Mouse (Mus musculus): ENCODE data around the gene Muc3. TPM values are rescaled to one million over a fixed set of nuclear protein-coding genes. Genes with fewer than 3 reads are reported as not detected.

Gene Muc3
- total and polyA plus RNA-seq, 2 experiments from 2014 or later = not detected

GRCm38 (mm10) chr5:137100660-137101059 lies 48.5 kb downstream of the Muc3 start:
- ATAC-seq (ENCODE audit: low FRiP score) = no peak
- 68% methylated on average over 4 of the region's 4 CpGs for WGBS

GRCm38 (mm10) chr5:137098418-137098817 lies 50.7 kb downstream of the Muc3 start:
- Histone ChIP-seq H3K9ac (replicated peaks; ENCODE audit: low read length, poor library complexity, severe bottlenecking) (no peak overlapping the region), H3K4me2 (ENCODE audit: low read depth, low read length, poor library complexity, severe bottlenecking) (no peak overlapping the region), H3K4me1 (ENCODE audit: insufficient read depth, low read length) (no peaks in the 10 kb centered on the region; the same call in 1 of the 2 replicates), H3K27ac (ENCODE audit: low read depth, low read length) (no peak overlapping the region), H3K4me3 (ENCODE audit: low read depth, low read length) (no peak overlapping the region), H3K9me3 (ENCODE audit: low read length) (no peaks in the 10 kb centered on the region), H3K36me3 (ENCODE audit: insufficient read depth, low read length) (no peaks in the 10 kb centered on the region), H3K27me3 (ENCODE audit: insufficient read depth, low read length) (no peaks in the 10 kb centered on the region)
- DNase-seq (ENCODE audit: low spot score) (no peak), ATAC-seq (ENCODE audit: low FRiP score) (no peak)
- 80% methylated on average over 11 of the region's 11 CpGs for WGBS
- no peak for TF ChIP-seq CTCF (IDR thresholded peaks at IDR 0.05)

More at GRCm38 (mm10) chr5:137100660-137101059, 48.5 kb downstream of the Muc3 start:
- no peak for DNase-seq (ENCODE audit: low spot score)
- Histone ChIP-seq H3K27me3 (ENCODE audit: insufficient read depth, low read length) (no peaks in the 10 kb centered on the region), H3K4me1 (ENCODE audit: insufficient read depth, low read length) (no peaks in the 10 kb centered on the region; the same call in 1 of the 2 replicates), H3K36me3 (ENCODE audit: insufficient read depth, low read length) (no peaks in the 10 kb centered on the region), H3K9me3 (ENCODE audit: low read length) (no peaks in the 10 kb centered on the region), H3K27ac (ENCODE audit: low read depth, low read length) (no peak overlapping the region), H3K4me2 (ENCODE audit: low read depth, low read length, poor library complexity, severe bottlenecking) (no peak overlapping the region), H3K9ac (replicated peaks; ENCODE audit: low read length, poor library complexity, severe bottlenecking) (no peak overlapping the region), H3K4me3 (ENCODE audit: low read depth, low read length) (no peak overlapping the region)
- TF ChIP-seq CTCF (IDR thresholded peaks at IDR 0.05) = no peak

DNA sequence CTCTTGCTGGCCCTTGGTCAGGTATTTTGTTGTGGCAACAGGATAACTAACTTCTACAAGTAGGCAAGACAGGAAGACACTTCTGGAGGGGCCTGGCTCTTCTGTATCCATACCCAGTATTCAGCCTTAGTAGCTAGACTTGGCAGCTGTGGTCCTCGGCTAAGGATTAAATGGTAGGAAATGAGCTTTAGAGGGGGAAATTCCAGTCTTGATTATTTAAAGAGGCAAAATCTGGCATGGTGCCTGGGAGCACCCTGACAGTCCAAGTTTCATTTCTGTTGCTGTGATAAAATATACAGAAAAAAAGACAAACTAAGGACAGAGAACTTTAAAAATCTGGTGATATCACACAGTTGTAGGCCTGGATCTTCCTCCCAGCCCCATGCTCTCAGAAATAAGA lies 53.1 kb downstream of the Muc3 start:
- Histone ChIP-seq H3K4me3 (ENCODE audit: low read depth, low read length) (no peak overlapping the region), H3K4me2 (ENCODE audit: low read depth, low read length, poor library complexity, severe bottlenecking) (no peak overlapping the region), H3K27me3 (ENCODE audit: insufficient read depth, low read length) (no peaks in the 10 kb centered on the region), H3K36me3 (ENCODE audit: insufficient read depth, low read length) (no peaks in the 10 kb centered on the region), H3K9me3 (ENCODE audit: low read length) (no peaks in the 10 kb centered on the region), H3K9ac (replicated peaks; ENCODE audit: low read length, poor library complexity, severe bottlenecking) (no peak overlapping the region), H3K27ac (ENCODE audit: low read depth, low read length) (no peak overlapping the region), H3K4me1 (ENCODE audit: insufficient read depth, low read length) (no peaks in the 10 kb centered on the region)
- WGBS = 62% methylated on average over 1 of the region's 1 CpGs
- TF ChIP-seq CTCF (IDR thresholded peaks at IDR 0.05) = no peak
- DNase-seq (ENCODE audit: low spot score) (no peak), ATAC-seq (ENCODE audit: low FRiP score) (no peak)

DNA sequence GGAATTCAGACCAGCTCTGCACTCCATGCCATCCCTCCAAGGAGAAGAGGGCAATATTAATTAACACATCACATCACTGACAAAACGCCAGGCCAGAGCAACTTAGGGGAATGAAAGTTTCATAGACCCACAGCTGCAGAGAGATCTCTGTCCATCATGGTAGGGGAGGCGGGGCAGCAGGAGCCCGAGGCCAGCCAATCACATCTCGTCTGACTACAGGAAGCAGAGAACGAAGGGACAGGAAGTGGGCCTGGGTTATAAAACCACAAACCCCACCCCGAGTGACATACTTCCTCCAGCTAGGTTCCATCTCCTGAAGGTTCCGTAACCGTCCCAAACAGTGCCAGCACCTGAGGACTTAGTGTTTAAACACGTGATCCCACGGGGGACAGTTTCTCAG lies 54.0 kb downstream of the Muc3 start:
- no peak for DNase-seq (ENCODE audit: low spot score)
- no peak overlapping the region for H3K9ac ChIP-seq (replicated peaks; ENCODE audit: low read length, poor library complexity, severe bottlenecking)
- no peak for TF ChIP-seq CTCF (IDR thresholded peaks at IDR 0.05)
- H3K4me3 ChIP-seq (ENCODE audit: low read depth, low read length) = no peak overlapping the region
- no peaks in the 10 kb centered on the region for H3K27me3 ChIP-seq (ENCODE audit: insufficient read depth, low read length)
- no peak overlapping the region for H3K27ac ChIP-seq (ENCODE audit: low read depth, low read length)
- WGBS = 86% methylated on average over 10 of the region's 10 CpGs
- H3K36me3 ChIP-seq (ENCODE audit: insufficient read depth, low read length) = no peaks in the 10 kb centered on the region
- no peaks in the 10 kb centered on the region for H3K9me3 ChIP-seq (ENCODE audit: low read length)
- no peak overlapping the region for H3K4me2 ChIP-seq (ENCODE audit: low read depth, low read length, poor library complexity, severe bottlenecking)
- ATAC-seq (ENCODE audit: low FRiP score) = no peak
- H3K4me1 ChIP-seq (ENCODE audit: insufficient read depth, low read length) = no peaks in the 10 kb centered on the region

DNA sequence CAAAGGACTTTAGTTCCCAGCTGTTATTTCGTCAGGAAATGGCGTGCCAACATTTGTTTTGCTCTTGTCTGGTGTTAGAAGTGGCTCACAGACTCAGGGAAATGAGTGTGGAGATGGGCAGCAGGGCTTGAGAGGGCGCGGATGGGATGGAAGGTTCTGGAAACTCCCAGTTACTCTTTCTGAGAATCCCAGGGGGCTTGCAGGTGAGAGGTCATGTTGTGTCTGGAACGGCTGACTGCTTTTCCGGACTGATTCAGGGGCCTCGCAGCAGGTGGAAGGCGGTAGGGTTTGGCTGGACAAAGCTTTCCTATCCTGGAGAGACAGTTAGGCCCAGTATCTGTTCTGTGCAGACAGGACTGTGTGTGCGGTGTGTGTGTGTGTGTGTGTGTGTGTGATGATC lies 55.4 kb downstream of the Muc3 start:
- 83% methylated on average over 9 of the region's 9 CpGs for WGBS

GRCm38 (mm10) chr5:137091560-137091959 lies 57.6 kb downstream of the Muc3 start:
- WGBS = 68% methylated on average over 6 of the region's 6 CpGs
- TF ChIP-seq CTCF (IDR thresholded peaks at IDR 0.05) = no peak
- Histone ChIP-seq H3K4me3 (ENCODE audit: low read depth, low read length) (no peak overlapping the region), H3K4me2 (ENCODE audit: low read depth, low read length, poor library complexity, severe bottlenecking) (no peak overlapping the region), H3K9me3 (ENCODE audit: low read length) (no peaks in the 10 kb centered on the region), H3K36me3 (ENCODE audit: insufficient read depth, low read length) (no peaks in the 10 kb centered on the region), H3K4me1 (ENCODE audit: insufficient read depth, low read length) (no peaks in the 10 kb centered on the region), H3K27me3 (ENCODE audit: insufficient read depth, low read length) (no peaks in the 10 kb centered on the region), H3K9ac (replicated peaks; ENCODE audit: low read length, poor library complexity, severe bottlenecking) (no peak overlapping the region), H3K27ac (ENCODE audit: low read depth, low read length) (no peak overlapping the region)
- no peak for ATAC-seq (ENCODE audit: low FRiP score)
- DNase-seq (ENCODE audit: low spot score) = no peak

More for the DNA sequence above, 55.4 kb downstream of the Muc3 start:
- Histone ChIP-seq H3K4me3 (ENCODE audit: low read depth, low read length) (no peak overlapping the region), H3K27me3 (ENCODE audit: insufficient read depth, low read length) (no peaks in the 10 kb centered on the region), H3K9ac (replicated peaks; ENCODE audit: low read length, poor library complexity, severe bottlenecking) (no peak overlapping the region), H3K9me3 (ENCODE audit: low read length) (no peaks in the 10 kb centered on the region), H3K36me3 (ENCODE audit: insufficient read depth, low read length) (no peaks in the 10 kb centered on the region), H3K4me1 (ENCODE audit: insufficient read depth, low read length) (no peaks in the 10 kb centered on the region), H3K4me2 (ENCODE audit: low read depth, low read length, poor library complexity, severe bottlenecking) (no peak overlapping the region), H3K27ac (ENCODE audit: low read depth, low read length) (no peak overlapping the region)
- no peak for ATAC-seq (ENCODE audit: low FRiP score)
- TF ChIP-seq CTCF (IDR thresholded peaks at IDR 0.05) = no peak
- no peak for DNase-seq (ENCODE audit: low spot score)

Measured in midbrain, postnatal 0 days (tissue).